Mouse (Mus musculus) erythroblast, embryonic 14.5 days (primary cell): Measurements from ENCODE around the gene Acot11.

ENCODE experiments used
- GATA1 ChIP-seq: IDR thresholded peaks from 2 replicates; pipeline ENCODE4 v1.6.1; 2012; ENCODE audit warnings: low read length, inconsistent platforms, mixed read lengths
- TAL1 ChIP-seq: IDR thresholded peaks from 3 replicates; pipeline ENCODE4 v1.6.1; 2012; ENCODE audit warnings: low read length, inconsistent platforms, mixed read lengths

GRCm38 (mm10) chr4:106737904-106738303, 66.9 kb downstream of the Acot11 start:
- no peak for TF ChIP-seq GATA1
- no peak for TF ChIP-seq TAL1
